Mouse (Mus musculus) small intestine, adult 2 months (tissue): ENCODE data around the gene Fastkd5.

ENCODE experiments used
- CTCF ChIP-seq: fragments of 200-500 bp; IDR thresholded peaks from 2 replicates; pipeline ENCODE4 v1.5.1; 2012; ENCODE audit warnings: low read depth, mild to moderate bottlenecking, control low read depth, inconsistent platforms, low read length, moderate library complexity, mixed read lengths; ENCODE audit not compliant: insufficient replicate concordance, insufficient read length; ENCODE audit errors: extremely low read depth
- POLR2A ChIP-seq: fragments of 200-500 bp; IDR thresholded peaks from 2 replicates; pipeline ENCODE4 v1.6.1; 2012; ENCODE audit warnings: low read depth, mild to moderate bottlenecking, control low read depth, inconsistent platforms, low read length, moderate library complexity

DNA sequence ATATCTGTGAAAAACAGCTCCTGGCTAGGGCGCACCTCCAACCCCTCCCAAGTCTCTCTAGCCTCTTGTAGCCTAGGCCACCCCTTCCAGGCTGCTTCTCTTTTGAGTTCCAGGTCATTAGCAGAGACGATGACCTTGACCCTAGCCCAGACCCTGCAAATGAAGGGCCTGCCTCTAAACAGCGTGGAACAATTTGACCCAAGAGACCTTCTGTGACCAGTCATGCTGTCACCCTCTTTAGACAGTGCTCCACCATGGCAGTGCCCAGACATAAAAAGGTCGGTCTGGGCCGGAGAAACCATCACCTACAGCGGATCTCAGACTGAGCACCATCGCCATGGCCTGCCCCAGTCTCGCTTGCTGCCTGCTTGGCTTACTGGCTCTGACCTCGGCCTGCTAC is 54.0 kb downstream of the Fastkd5 start, which contains the start of gene Oxt:
- TF ChIP-seq POLR2A (no peak), CTCF (no peak)
